Mouse (Mus musculus) CD4-positive, CD25-positive, alpha-beta regulatory T cell, adult 2 months (primary cell): ENCODE results near the gene BC004004.
"Not testable (repeated sequence)": the region's sequence is repeated elsewhere in the genome, so short reads cannot be mapped to it uniquely, and the experiment has no call there.

Experiments
- DNase-seq: peaks from one replicate; pipeline ENCODE4 v3.0.0-alpha.2; 2012; ENCODE audit warnings: low read depth, low spot score

BC004004 gene

GRCm38 (mm10) chr17:29268682-29269348, at the start of gene BC004004:
Gene BC004004 (plus strand): TSS chr17:29268788.
- peak; percentile 95 for DNase-seq

DNA sequence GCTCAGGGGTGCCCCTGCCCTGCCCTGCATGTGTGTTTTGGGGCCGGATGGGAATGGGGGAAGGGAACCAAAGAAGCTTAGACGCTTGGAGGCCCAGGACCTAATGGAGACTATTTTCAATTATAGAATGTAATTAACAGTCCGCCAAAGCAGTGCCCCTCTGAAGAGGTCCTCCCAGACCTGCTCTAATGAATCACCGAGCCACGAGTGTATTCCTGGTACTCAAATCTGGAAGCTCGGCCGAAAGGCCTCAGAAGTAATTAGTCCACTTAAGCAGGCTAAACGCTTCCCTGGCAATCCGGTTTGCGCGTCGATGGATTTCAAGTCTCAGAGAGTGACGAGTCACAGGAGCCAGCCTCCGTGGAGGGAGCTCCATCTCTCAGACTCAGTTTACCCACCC, 48.0 kb upstream of the BC004004 start:
- no peak for DNase-seq

DNA sequence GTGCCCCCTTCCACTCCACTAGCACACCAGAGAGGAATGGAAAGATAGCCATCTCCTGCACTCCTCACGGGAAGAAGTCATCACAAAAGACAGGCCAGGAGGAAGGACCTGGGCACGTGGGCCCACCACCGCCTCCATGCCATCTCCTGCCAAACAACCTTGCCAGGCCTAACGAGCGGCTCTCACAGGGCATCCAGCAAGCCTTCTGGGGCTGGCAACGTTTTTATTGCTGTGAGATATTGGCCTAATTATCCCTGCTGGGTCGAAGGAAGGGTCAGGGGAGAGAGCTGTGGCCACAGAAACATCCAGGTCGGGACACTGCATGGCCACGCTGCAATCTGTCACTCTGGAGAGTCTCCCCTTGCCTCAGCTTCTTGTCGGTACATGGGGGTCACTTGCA, 37.5 kb upstream of the BC004004 start:
- no peak for DNase-seq

GRCm38 (mm10) chr17:29236111-29236510, 32.5 kb upstream of the BC004004 start:
- DNase-seq, result no peak

GRCm38 (mm10) chr17:29237267-29237771, 31.3 kb upstream of the BC004004 start:
- DNase-seq, result no peak

GRCm38 (mm10) chr17:29237772-29238420, 30.7 kb upstream of the BC004004 start, which contains the start of gene Cpne5:
Gene Cpne5 (minus strand): TSS chr17:29238167.
- peak; percentile 44 for DNase-seq

DNA sequence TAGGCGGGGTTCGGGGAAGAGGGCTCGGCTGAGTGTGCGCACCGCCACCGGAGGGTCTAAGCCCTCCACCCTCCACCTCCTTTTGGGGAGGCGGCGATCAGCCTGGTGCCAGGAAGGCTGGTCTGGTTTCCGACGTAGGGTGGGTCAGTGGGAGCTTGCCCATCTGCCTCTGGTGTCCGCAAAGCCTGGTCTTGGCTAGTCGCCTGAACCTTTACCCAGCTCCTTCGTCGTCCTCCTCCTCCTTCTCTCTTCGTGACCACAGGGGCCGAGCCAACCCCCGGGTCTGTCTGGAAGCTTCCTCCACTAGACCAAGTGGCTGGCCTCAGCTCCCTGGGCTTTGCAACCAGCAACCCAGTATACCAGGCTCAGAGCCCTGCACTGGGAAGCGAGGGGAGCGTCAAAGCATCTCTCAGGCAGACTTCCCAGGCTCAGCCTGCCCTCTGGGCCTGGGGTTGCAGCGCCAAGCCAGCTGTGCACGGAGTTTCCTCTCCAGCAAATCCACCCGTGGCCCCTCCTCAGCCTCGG, 30.1 kb upstream of the BC004004 start:
- no peak for DNase-seq

DNA sequence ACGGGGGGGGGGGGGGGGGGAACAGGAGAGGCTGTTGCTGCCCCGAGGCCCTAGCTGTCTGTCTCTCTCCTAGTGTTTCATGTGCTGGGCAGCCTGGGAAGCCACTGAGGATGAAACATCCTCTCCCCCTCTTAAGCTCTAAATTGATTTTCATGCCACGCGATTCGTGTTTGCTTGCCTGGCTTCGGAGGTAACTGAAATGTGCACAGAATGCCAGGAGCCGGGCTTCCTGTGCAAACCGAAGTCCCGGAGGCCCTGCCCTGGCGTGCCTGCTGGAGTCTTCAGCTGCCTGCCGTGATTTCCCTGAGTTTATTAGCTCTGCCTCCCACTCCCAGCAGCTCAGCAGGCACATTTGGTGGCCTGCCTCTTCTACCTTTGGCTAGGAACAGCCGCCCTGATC, 23.7 kb upstream of the BC004004 start:
- DNase-seq, result no peak

- no peak for DNase-seq
These were observed 22.9 kb upstream of the BC004004 start for GRCm38 (mm10) chr17:29245725-29246124.

DNA sequence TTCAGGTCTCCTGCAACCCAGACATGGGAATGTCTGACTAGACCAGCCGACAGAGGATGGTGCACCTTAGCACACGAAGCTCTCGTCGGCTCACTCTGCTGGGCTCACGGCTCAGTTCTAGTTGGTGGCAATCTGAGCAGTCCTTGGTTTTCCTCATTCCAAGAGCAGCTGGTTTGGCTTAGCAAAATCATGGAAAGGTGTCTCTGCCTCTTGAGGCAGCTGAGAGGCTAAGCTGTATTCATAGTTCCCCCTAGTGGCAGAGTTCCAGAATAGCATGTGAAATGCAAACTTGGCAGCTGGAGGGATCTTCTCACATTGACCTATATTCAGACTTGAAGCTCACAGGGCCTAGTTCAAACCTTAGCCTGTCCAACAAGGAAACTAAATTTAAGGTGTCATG, 22.0 kb upstream of the BC004004 start:
- DNase-seq, result peak; percentile 73

DNA sequence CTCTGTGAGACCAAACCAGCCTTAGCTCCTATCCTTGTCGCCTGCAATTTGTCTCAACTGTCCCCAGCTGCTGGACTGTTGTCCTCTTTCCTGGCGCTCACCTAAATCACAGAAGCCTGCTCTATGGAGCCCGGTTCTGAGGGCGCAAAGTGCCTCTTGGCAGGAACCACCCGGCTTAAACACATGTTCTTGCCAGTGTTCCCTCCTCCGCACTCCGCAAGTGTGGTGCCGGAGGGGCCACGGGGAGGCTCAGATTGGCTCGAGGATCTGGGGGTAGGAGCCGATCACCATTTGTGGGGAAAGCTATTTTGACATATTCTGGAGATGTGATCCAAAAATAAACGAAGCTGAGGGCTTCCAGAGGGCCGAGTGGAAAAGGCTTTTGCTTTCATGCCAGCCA, 20.7 kb upstream of the BC004004 start:
- no peak for DNase-seq

- DNase-seq, result peak; percentile 63
These were observed 19.1 kb upstream of the BC004004 start for GRCm38 (mm10) chr17:29249512-29249911.

DNA sequence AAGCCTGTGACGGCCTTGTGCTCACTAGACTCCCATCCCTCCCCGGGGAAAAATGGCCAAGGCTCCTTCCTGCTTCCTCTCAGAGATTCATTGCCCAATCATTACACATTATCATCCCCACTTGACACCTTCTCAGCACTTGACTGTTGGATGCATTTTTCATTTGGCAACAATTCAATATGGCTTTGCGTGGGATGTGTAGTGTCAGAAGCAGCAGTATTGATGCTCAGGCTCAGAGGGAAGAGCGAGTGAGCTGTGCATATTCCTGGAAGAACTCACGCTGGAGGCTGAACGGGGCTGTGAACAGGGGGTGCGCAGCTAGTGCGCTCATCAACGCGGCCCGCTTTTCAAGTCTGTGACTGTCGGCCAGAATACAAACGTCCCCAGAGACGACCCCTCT, 17.6 kb upstream of the BC004004 start:
- DNase-seq, result not testable (repeated sequence)

- no peak for DNase-seq
These were observed 16.8 kb upstream of the BC004004 start for GRCm38 (mm10) chr17:29251608-29252390.

DNA sequence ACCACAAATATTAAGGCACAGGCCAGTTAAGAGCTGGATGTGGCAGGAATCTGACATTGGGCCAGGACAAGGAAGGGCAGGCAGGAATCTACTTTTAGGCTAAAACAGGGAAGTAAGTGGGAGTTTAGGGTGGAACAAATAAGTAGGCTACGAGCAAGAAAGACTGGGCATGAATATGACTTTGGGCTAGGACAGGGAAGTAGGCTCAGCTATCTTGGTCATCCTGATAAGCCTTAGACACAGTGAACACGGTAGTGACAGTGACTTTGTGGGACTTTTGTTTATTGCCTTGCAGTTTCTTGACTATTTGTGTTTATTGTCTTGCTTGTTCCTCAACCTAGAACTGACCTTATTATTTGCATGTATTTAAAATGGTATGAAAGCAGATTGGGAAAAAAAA, 15.4 kb upstream of the BC004004 start:
- no peak for DNase-seq

DNA sequence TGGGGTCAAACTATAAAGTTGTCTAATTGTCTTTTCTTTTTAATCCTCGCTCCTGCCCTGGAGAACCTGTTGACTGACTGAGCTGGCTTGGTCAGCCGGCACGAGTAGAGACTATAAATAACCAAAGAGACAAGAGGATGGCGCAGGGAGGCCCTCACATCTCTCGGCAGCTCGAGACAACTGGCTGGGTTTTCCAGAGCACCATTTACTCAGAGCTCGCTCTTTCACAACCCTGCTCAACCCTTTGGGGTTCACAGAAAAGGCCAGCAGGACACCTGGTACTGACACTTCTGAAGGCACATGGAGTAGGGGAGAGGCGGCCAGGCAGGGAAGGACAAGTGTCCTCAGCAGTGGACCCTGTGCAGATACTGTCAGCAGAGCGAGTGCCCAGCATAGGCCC, 14.9 kb upstream of the BC004004 start:
- no peak for DNase-seq

DNA sequence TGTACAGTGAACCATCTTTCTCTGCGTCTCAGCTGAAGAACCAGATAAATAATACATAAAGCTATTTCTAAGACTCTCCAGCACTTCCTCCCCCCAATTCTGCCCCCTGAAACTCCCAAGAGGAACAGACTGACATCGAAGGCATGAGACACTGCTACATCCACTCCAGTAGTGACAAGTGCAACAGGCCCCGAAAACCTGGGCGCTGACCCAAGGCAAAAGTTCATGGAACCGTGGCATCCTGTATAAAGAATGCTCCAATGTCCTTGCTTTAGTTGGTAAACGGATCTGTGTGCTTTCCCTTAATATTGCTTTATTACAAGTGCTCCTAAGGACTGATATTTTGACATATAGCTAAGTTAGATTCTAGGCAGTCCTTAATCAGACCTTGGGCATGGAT, 13.8 kb upstream of the BC004004 start:
- not testable (repeated sequence) for DNase-seq

DNA sequence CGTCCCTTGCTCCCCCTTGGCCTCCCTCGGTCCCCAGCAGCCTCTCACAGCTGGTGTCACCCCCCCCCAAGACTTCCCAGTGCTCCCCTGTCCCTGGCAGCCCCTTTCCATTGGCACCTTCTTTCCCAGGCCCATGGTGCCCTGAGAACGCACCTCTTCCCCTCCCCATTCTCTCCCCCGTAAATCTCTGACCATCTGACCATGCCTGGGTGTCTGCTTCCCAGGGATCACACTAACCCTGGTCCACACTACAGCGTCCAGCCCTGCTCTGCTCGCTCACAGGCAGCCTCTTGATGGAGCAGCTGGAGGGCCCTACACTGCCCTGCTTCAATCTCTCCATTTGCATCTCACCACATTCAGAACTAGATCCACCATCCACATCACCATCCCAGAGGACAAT, 12.1 kb upstream of the BC004004 start:
- no peak for DNase-seq

- no peak for DNase-seq
These were observed 11.5 kb upstream of the BC004004 start for GRCm38 (mm10) chr17:29257001-29257511.

DNA sequence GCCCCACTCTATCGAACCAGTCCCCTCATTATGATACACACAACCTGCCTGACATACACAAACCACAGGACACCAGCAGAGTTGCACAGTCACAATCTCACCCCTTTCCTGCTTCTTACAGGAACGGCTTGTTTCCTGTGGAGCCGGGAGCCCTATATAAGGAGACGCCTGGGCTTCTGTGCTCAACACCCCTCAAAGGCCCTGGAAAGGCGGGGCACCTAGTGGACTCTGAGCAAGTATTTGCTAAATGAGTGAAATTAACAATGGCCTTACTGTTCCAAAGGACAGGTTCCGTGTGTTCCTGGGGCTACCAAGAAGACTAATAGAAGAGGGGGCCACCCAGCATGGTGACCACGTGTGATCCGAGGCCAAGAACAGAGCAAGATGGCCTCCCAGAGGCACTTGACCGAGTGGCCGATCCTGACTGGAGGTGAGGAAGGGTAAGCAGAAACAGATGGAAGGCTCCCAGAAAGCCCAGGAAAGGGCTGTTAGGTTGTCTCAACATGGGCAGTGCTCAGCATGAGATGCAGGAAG, 10.5 kb upstream of the BC004004 start:
- no peak for DNase-seq

DNA sequence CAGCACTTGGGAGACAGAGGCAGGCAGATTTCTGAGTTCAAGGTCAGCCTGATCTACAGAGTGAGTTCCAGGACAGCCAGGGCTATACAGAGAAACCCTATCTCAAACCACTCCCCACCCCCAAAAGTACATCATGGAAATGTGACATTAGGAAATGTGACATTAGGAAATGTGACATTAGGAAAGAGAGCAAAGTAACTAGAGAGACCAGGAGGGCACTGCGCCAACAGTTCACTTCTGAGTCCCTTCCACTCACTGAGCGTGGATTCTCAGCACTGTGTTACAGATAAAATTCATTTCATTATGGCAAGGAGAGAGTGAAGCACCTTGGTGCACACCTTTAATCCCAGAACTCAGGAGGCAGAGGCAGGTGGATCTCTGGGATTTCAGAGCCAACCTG, 9.7 kb upstream of the BC004004 start:
- no peak for DNase-seq

DNA sequence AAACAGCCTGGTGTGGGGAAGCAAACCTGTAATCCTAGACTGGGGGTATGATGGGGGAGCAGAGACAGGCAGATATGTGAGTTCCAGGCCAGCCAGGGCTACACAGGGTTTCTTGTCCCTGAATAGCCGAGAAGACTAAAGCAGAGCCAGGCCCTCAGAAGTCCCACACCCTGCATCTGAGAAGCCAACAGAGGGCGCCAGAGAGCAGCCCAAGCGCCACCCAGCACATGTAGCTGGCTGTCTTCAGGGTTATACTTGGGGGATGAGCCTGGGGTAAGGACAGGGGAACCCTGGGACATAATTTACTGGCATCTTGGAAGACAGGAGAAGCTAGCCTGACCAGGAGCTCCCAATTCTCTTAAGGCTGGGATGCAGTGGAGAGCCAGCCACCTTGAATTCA, 9.1 kb upstream of the BC004004 start:
- peak; percentile 93 for DNase-seq
